Mouse (Mus musculus) liver, postnatal 0 days (tissue): ENCODE measurements around the gene Agap3.

Source experiments
- CTCF ChIP-seq: sonication (generic); IDR thresholded peaks from 2 replicates; pipeline ENCODE4 v1.5.1; 2016; ENCODE audit warnings: antibody characterized with exemption, low read depth
- EP300 ChIP-seq: IDR thresholded peaks from 2 replicates; pipeline ENCODE4 v1.6.1; 2016; ENCODE audit warnings: antibody characterized with exemption, low read depth, mild to moderate bottlenecking

DNA sequence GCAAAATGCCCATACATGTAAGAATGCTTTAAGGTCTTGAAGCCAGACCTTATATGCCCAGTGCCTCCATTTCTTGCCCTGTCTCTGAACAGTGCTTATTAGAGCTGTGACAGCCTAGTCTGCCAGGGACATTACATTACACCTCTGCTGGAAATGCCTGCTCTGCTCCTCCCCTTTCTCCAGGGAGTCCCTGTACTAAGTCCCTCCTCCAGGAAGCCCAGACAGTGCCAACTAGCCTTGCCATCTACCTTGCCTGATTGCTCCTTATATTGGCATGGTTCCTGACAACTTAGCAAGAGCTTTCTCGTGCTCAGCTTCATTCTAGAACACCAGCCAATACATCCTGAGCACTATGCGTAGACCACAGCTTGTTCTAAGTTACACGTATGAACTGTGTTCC lies 83.8 kb downstream of the Agap3 start:
- no peak for TF ChIP-seq CTCF
- no peak for TF ChIP-seq EP300
